Mouse (Mus musculus) liver, adult 2 months (tissue): ENCODE measurements around the gene Epas1.

ENCODE experiments used
- CTCF ChIP-seq: fragments of 200-500 bp; IDR thresholded peaks from 2 replicates; pipeline ENCODE4 v1.5.1; 2011; ENCODE audit warnings: low read depth, low read length, control low read depth
- POLR2A ChIP-seq: fragments of 200-500 bp; IDR thresholded peaks from 2 replicates; pipeline ENCODE4 v1.6.1; 2011; ENCODE audit warnings: low read length, control low read depth; ENCODE audit not compliant: insufficient read depth; ENCODE audit errors: extremely low read depth

- no peak for TF ChIP-seq POLR2A
- TF ChIP-seq CTCF, result no peak
Measured at GRCm38 (mm10) chr17:86778147-86778546, 24.6 kb downstream of the Epas1 start.
